Mouse (Mus musculus) frontal cortex, postnatal 36 days (tissue): ENCODE results near the gene Lrrc1.

Experiments used
- DNase-seq, 2 experiments: peaks; one replicate each; pipeline ENCODE4 v3.0.0; 2022; ENCODE audit warnings: low spot score in 2 of 2

Lrrc1 gene

GRCm38 (mm10) chr9:77385611-77386010 lies 159.1 kb downstream of the Lrrc1 start:
- no peak for DNase-seq

DNA sequence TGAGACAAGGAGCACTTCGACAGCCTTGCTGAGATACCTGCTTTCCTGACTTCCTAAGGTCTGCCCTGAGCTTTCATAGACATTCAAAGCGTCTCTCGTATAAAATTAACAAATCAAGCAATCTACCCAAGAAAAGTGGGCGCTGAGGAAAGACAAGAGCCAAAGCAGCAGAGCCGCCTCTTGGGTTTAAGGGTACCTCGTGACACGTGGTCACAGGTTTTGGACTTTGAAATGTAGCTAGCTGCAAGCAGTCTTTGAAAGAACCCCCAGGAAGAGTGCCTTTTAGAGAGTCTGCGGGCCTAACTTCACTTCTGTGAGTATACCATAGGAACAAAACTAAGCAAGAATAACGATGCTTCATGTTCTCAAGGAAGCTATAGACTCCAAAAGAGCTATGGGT lies 160.0 kb downstream of the Lrrc1 start:
- no peak for DNase-seq

- DNase-seq, result no peak
Observed at GRCm38 (mm10) chr9:77383951-77384350, 160.7 kb downstream of the Lrrc1 start.

- DNase-seq, result no peak
Observed at GRCm38 (mm10) chr9:77382514-77382913, 162.2 kb downstream of the Lrrc1 start.

GRCm38 (mm10) chr9:77381565-77381964 lies 163.1 kb downstream of the Lrrc1 start:
- peak; percentile 82 to 84 for DNase-seq
